Mouse (Mus musculus) ovary, adult 18-20 months (tissue): ENCODE measurements around the gene Myef2.

Experiments used
- DNase-seq: peaks from one replicate; pipeline ENCODE4 v3.0.0; 2022; ENCODE audit warnings: low spot score, mixed read lengths

Myef2 gene

DNA sequence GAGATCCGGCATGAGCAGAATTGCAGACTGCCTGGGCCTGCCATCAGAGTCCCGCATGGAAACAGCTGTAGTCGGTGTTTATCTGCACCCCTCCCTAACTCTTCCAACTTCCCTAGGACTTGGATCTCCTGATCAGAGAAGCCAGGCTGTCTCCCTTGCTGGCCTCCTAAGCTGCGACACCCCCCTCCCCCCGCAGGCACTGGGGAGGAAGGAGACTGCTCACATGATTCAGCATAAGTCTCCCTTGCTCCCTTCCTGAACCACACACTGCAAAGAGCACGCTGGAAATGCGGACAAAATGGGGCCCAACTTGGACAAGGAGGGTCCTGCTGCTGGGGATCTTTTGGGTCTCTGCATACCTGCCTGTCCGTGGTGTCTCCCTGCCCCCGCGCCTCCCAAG lies 55.6 kb downstream of the Myef2 start, which contains the start of gene Slc24a5:
Gene Slc24a5, plus strand, starts transcription at position 231 of the 400 bp plus-strand sequence.
- no peak for DNase-seq

GRCm38 (mm10) chr2:125067373-125067772 lies 56.1 kb downstream of the Myef2 start:
- no peak for DNase-seq

- no peak for DNase-seq
These were observed 60.5 kb downstream of the Myef2 start for GRCm38 (mm10) chr2:125062944-125063343.

DNA sequence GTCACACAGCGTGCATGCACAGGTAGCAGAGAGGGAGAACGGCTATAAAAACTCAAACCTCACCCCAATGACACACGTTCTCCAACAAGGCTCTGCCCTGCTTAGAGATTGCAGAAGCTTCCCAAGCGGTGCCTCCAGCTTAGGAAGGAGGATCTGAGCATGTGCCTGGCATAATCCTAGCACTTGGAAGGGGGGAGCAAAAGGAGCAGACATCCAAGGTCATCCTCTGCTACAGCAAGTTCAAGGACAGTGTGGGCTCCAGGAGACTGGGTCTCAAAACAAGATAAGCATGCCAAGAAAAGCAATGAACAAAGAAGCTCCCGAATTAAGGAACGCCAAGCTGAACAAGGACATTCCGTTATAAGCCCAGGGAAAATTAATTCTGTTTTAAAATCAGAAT lies 62.0 kb downstream of the Myef2 start:
- peak; percentile 79 for DNase-seq

- DNase-seq, result no peak
These were observed 66.1 kb downstream of the Myef2 start for GRCm38 (mm10) chr2:125057250-125057815.

DNA sequence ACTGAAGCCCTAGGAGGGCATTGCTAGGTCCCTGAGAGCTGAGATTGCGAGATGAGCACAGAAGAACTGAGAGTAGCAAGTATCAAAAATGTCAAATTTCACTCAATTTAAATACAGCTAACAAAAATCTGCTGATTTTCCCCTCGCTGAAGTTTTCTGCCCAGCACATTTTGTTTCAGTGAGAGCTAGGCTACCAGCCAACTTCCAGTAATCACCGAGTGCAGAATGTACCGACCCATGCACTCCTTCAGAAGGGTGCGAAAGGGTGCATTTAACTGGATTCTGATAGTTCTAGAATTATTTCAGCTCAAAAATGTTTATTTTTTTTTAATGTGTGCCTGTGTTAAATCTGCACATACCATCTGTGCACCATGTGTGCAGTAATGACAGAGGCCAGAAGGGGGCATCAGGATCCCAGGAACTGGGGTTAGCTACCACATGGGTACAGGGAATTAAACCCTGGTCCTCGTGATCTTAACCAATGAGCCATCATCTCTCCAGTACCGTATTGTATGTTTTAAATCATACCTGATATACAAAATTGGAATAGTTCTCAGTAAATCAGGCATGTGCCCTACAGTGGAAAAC lies 68.1 kb downstream of the Myef2 start:
- DNase-seq, result no peak
